Mouse (Mus musculus): ENCODE data around the gene Begain. TPM values are rescaled to one million over a fixed set of nuclear protein-coding genes. Genes with fewer than 3 reads are reported as not detected.

The Begain gene
- total and polyA plus RNA-seq, 3 experiments: not detected

DNA sequence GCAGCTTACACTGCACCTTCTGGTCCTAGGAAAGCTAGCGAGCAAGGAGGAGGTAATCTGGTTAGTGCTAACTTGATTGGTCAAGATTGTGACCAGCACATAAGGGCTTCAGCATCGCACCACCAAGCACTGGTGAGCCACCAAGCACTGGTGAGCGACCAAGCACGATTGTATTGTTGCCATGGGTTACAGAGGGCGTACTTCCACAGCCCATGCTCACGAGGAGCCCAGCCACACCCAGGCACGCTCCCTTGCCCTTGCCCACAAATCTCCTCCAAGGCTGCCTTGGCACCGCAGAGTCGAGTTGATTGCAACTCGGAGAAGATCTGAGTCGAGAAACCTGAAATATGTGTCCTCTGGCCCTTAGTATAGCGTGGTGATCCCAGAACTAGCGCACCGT lies 22.0 kb upstream of the Begain start:
- no peaks in the 10 kb centered on the region for H3K36me3 ChIP-seq (ENCODE audit: control insufficient read depth in 1 of 2, insufficient read depth in 2 of 2, low read length in 2 of 2)
- H3K27ac ChIP-seq (ENCODE audit: control insufficient read depth, low read depth, low read length): no peak overlapping the region
- TF ChIP-seq USF2 (IDR thresholded peaks at IDR 0.05; ENCODE audit: borderline replicate concordance in 1 of 2, insufficient read depth in 1 of 2, low read depth in 1 of 2, low read length in 2 of 2) (no peak), MXI1 (IDR thresholded peaks at IDR 0.05; ENCODE audit: low read depth, low read length) (no peak), TBP (IDR thresholded peaks at IDR 0.05; ENCODE audit: low read depth, low read length) (no peak), NELFE (IDR thresholded peaks at IDR 0.05; ENCODE audit: low read depth, low read length) (no peak), MEF2A (IDR thresholded peaks at IDR 0.05; ENCODE audit: extremely low read depth, insufficient replicate concordance, low read depth, low read length, poor library complexity, severe bottlenecking) (no peak), HCFC1 (IDR thresholded peaks at IDR 0.05; ENCODE audit: low read depth, low read length) (no peak), USF1 (IDR thresholded peaks at IDR 0.05; ENCODE audit: low read depth, low read length) (no peak), RCOR1 (IDR thresholded peaks at IDR 0.05; ENCODE audit: low read depth, low read length) (no peak), POLR2AphosphoS2 (IDR thresholded peaks at IDR 0.05; ENCODE audit: low read length) (no peak), MAZ (IDR thresholded peaks at IDR 0.05; ENCODE audit: low read depth, low read length) (no peak), EP300 (IDR thresholded peaks at IDR 0.05; ENCODE audit: low read depth in 1 of 2, low read length in 2 of 2) (no peak), CTCF (IDR thresholded peaks at IDR 0.05 in 2 of 3, conservative IDR thresholded peaks at IDR 0.05 in 1 of 3; ENCODE audit: control insufficient read depth in 1 of 3, insufficient read depth in 1 of 3, low read depth in 2 of 3, low read length in 3 of 3, poor library complexity in 1 of 3, severe bottlenecking in 1 of 3) (no peak), GABPA (IDR thresholded peaks at IDR 0.05; ENCODE audit: low read depth, low read length) (no peak), JUND (IDR thresholded peaks at IDR 0.05; ENCODE audit: low read depth, low read length) (no peak), POLR2AphosphoS5 (IDR thresholded peaks at IDR 0.05; ENCODE audit: borderline replicate concordance, low read depth, low read length) (no peak), ZMIZ1 (IDR thresholded peaks at IDR 0.05; ENCODE audit: low read depth, low read length) (no peak), CHD2 (IDR thresholded peaks at IDR 0.05; ENCODE audit: low read length) (no peak), ETS1 (IDR thresholded peaks at IDR 0.05; ENCODE audit: low read depth, low read length) (no peak), ZC3H11A (IDR thresholded peaks at IDR 0.05; ENCODE audit: low read depth, low read length) (no peak), MAX (IDR thresholded peaks at IDR 0.05; ENCODE audit: low read length) (no peak)
- no peaks in the 10 kb centered on the region for H3K9me3 ChIP-seq (replicated peaks; ENCODE audit: insufficient read depth, low read length)
- no peak overlapping the region for H3K4me3 ChIP-seq (ENCODE audit: control insufficient read depth in 1 of 2, insufficient read depth in 1 of 2, low read depth in 2 of 2, low read length in 2 of 2)
- H3K27me3 ChIP-seq (ENCODE audit: control insufficient read depth in 1 of 2, insufficient read depth in 2 of 2, low read length in 2 of 2): no peaks in the 10 kb centered on the region
- no peaks in the 10 kb centered on the region for H3K79me2 ChIP-seq (ENCODE audit: control insufficient read depth, insufficient read depth, low read length, poor library complexity)
- DNase-seq (ENCODE audit: low read depth, low spot score): no peak
- no peaks in the 10 kb centered on the region for H3K4me1 ChIP-seq (ENCODE audit: control insufficient read depth in 1 of 2, insufficient read depth in 2 of 2, low read length in 2 of 2)
- no peak overlapping the region for H3K9ac ChIP-seq (ENCODE audit: control insufficient read depth, low read depth, low read length, poor library complexity, severe bottlenecking)

DNA sequence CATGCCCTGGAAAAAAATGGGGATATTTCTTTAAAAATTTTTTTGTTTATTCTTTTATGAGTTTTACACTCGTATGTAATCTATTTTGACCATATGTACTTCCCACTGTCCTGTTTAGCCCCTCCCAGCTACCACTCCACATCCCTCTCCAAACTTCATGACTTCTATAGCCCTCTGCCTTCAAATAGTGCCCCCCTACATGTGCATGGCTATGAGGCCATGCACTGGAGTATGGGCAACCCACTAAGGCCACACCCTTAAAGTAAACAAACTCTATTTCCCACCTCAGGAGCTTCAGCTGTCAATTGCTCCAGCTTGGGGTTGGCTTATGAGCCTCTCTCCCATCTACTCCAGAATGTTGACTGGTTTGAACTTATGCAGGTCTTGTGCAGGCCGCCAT lies 18.1 kb upstream of the Begain start:
- TF ChIP-seq GABPA (IDR thresholded peaks at IDR 0.05; ENCODE audit: low read depth, low read length) (no peak), USF2 (IDR thresholded peaks at IDR 0.05; ENCODE audit: borderline replicate concordance in 1 of 2, insufficient read depth in 1 of 2, low read depth in 1 of 2, low read length in 2 of 2) (no peak), SIN3A (IDR thresholded peaks at IDR 0.05; ENCODE audit: low read length) (no peak), MYB (IDR thresholded peaks at IDR 0.05; ENCODE audit: low read depth, low read length) (no peak), TAL1 (IDR thresholded peaks at IDR 0.05; ENCODE audit: low read length) (no peak), ZC3H11A (IDR thresholded peaks at IDR 0.05; ENCODE audit: low read depth, low read length) (no peak), MYC (IDR thresholded peaks at IDR 0.05; ENCODE audit: low read depth, low read length) (no peak), BHLHE40 (IDR thresholded peaks at IDR 0.05; ENCODE audit: borderline replicate concordance, low read depth, low read length) (no peak), ETS1 (IDR thresholded peaks at IDR 0.05; ENCODE audit: low read depth, low read length) (no peak), SMC3 (IDR thresholded peaks at IDR 0.05; ENCODE audit: low read depth, low read length) (no peak), UBTF (IDR thresholded peaks at IDR 0.05; ENCODE audit: borderline replicate concordance, insufficient read depth, low read depth, low read length) (no peak), NELFE (IDR thresholded peaks at IDR 0.05; ENCODE audit: low read depth, low read length) (no peak)
- no peaks in the 10 kb centered on the region for H3K4me1 ChIP-seq (ENCODE audit: control insufficient read depth in 1 of 2, insufficient read depth in 2 of 2, low read length in 2 of 2)

More for the DNA sequence above, 18.1 kb upstream of the Begain start:
- H3K79me2 ChIP-seq (ENCODE audit: control insufficient read depth, insufficient read depth, low read length, poor library complexity): no peaks in the 10 kb centered on the region
- H3K9me3 ChIP-seq (replicated peaks; ENCODE audit: insufficient read depth, low read length): no peaks in the 10 kb centered on the region
- no peak for DNase-seq (ENCODE audit: low read depth, low spot score)
- H3K4me3 ChIP-seq (ENCODE audit: control insufficient read depth in 1 of 2, insufficient read depth in 1 of 2, low read depth in 2 of 2, low read length in 2 of 2): no peak overlapping the region
- H3K27ac ChIP-seq (ENCODE audit: control insufficient read depth, low read depth, low read length): no peak overlapping the region
- H3K9ac ChIP-seq (ENCODE audit: control insufficient read depth, low read depth, low read length, poor library complexity, severe bottlenecking): no peak overlapping the region
- no peaks in the 10 kb centered on the region for H3K27me3 ChIP-seq (ENCODE audit: control insufficient read depth in 1 of 2, insufficient read depth in 2 of 2, low read length in 2 of 2)
- no peaks in the 10 kb centered on the region for H3K36me3 ChIP-seq (ENCODE audit: control insufficient read depth in 1 of 2, insufficient read depth in 2 of 2, low read length in 2 of 2)

All from MEL (cell line).